In the genomic region with DNA sequence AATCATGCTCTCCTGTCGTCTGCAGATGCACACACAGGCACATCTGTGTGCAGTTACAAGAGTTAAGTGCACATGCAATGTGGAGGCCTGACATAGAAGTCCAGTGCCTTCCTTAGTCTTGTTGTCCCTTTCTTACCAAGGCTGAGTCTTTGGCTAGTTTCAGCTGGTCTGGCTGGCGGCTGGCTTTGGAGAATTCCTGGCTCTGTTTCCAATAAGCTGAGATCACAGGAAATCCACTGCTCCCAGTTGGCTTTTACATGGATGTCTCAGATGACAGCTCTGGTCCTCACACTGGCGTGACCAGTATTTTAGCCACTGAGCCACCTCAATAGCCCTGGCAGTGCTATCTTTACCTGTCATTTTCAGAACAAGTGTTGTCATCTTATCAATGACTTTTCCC, we compare ENCODE assay signal across 29 mouse cellular contexts.
DNase-seq lines count a peak whose midpoint lies in the region; ATAC-seq lines count a peak whose summit lies in the region.
"Had no signal": no experiment of that assay in that cellular context is flagged by ENCODE, and none has a peak within 500 bp of the region (broad histone marks: within the 10 kb centered on the region; RNA-seq: fewer than 3 reads in every experiment).

No protein-coding gene starts in this region.

- intact Hi-C loops in heart, postnatal 25 days (cut with DNase I), result no loop called here

- DNase-seq in heart, adult 18-20 months, result peak; percentile 49 to 55
- DNase-seq in adipocyte (ENCODE audit: low spot score), result peak; percentile 35
- DNase-seq in embryonic facial prominence, embryonic 10.5 days (ENCODE audit: low spot score), result peak; percentile 25
- DNase-seq in heart, postnatal 25 days (ENCODE audit: low spot score), result peak; percentile 19
- DNase-seq in layer of hippocampus, adult 9-11 months, result no peak
- no peak for DNase-seq in thymus, postnatal 36 days
- DNase-seq: adrenal gland, adult 8-10 months; B cell, adult 2 months; cerebellum, adult 2 months; cerebellum, postnatal 25 days; kidney, adult 18-20 months; kidney, postnatal 36 days; left cerebral cortex, postnatal 4 days; lung, embryonic 14.5 days; lung, postnatal 4 days; right cerebral cortex, adult 18-20 months; thymus, adult 18-20 months; thymus, postnatal 25 days had no signal

- H3K4me2 ChIP-seq in heart, embryonic 11.5 days, result no peak overlapping the region
- H3K4me2 ChIP-seq: embryonic facial prominence, embryonic 12.5 days; lung, embryonic 14.5 days; midbrain, embryonic 12.5 days; neural tube, embryonic 12.5 days had no signal

- no peaks in the 10 kb centered on the region for H3K4me1 ChIP-seq in heart, embryonic 11.5 days (ENCODE audit: control insufficient read depth, insufficient read depth, low read length)
- H3K4me1 ChIP-seq in embryonic facial prominence, embryonic 10.5 days, result peaks cover 6% of the 10 kb centered on the region
- H3K4me1 ChIP-seq: midbrain, embryonic 12.5 days; neural tube, embryonic 12.5 days had no signal

- H3K4me3 ChIP-seq in heart, embryonic 11.5 days (ENCODE audit: low read depth, low read length), result no peak overlapping the region
- H3K4me3 ChIP-seq in embryonic facial prominence, embryonic 10.5 days, result no peak overlapping the region
- H3K4me3 ChIP-seq: embryonic facial prominence, embryonic 12.5 days; layer of hippocampus, adult 2 months; megakaryocyte, embryonic 14.5 days; midbrain, embryonic 12.5 days; myocyte; neural tube, embryonic 12.5 days had no signal

- H3K27me3 ChIP-seq in heart, embryonic 11.5 days (ENCODE audit: control insufficient read depth, insufficient read depth, low read length), result no peaks in the 10 kb centered on the region
- no peaks in the 10 kb centered on the region for H3K27me3 ChIP-seq in embryonic facial prominence, embryonic 10.5 days (replicated peaks; ENCODE audit: low read depth, poor library complexity, severe bottlenecking)
- H3K27me3 ChIP-seq: embryonic facial prominence, embryonic 12.5 days; megakaryocyte, embryonic 14.5 days; midbrain, embryonic 12.5 days; neural tube, embryonic 12.5 days had no signal

- 81% methylated on average over 3 of the region's 3 CpGs for WGBS in heart, embryonic 11.5 days (ENCODE audit: insufficient replicate concordance)
- WGBS in embryonic facial prominence, embryonic 10.5 days, result 55% methylated on average over 3 of the region's 3 CpGs

- no peaks in the 10 kb centered on the region for H3K9me3 ChIP-seq in heart, embryonic 11.5 days (replicated peaks; ENCODE audit: control insufficient read depth, low read length)
- no peaks in the 10 kb centered on the region for H3K9me3 ChIP-seq in embryonic facial prominence, embryonic 10.5 days
- H3K9me3 ChIP-seq: embryonic facial prominence, embryonic 12.5 days; megakaryocyte, embryonic 14.5 days; midbrain, embryonic 12.5 days; neural tube, embryonic 12.5 days had no signal

- H3K36me3 ChIP-seq in heart, embryonic 11.5 days (ENCODE audit: control insufficient read depth, insufficient read depth, low read length), result peaks cover 2% of the 10 kb centered on the region; the same call in 1 of the 2 replicates
- H3K36me3 ChIP-seq in embryonic facial prominence, embryonic 10.5 days (replicated peaks), result peaks cover 46% of the 10 kb centered on the region
- H3K36me3 ChIP-seq: midbrain, embryonic 12.5 days; neural tube, embryonic 12.5 days had no signal

- H3K27ac ChIP-seq in heart, embryonic 11.5 days (ENCODE audit: low read depth, low read length), result no peak overlapping the region
- H3K27ac ChIP-seq in embryonic facial prominence, embryonic 10.5 days (replicated peaks), result peak overlapping the region; percentile 26; the same call in 1 of the 2 replicates
- H3K27ac ChIP-seq: embryonic facial prominence, embryonic 12.5 days; layer of hippocampus, adult 2 months; liver, embryonic 14.5 days; midbrain, embryonic 12.5 days; neural tube, embryonic 12.5 days; stomach, postnatal 0 days had no signal

- ATAC-seq in heart, embryonic 11.5 days (replicated peaks; ENCODE audit: insufficient number of reproducible peaks, low FRiP score, low TSS enrichment), result no peak
- ATAC-seq: forebrain, embryonic 16.5 days; hindbrain, embryonic 16.5 days had no signal

- no peak overlapping the region for H3K9ac ChIP-seq in heart, embryonic 11.5 days (ENCODE audit: low read depth, low read length)
- H3K9ac ChIP-seq: embryonic facial prominence, embryonic 12.5 days; liver, embryonic 14.5 days; lung, embryonic 14.5 days; midbrain, embryonic 12.5 days; neural tube, embryonic 12.5 days had no signal

Comparison
In these comparisons a context has a peak if more than half of its experiments do, and no peak if none do; other contexts are left out.
1. DNase-seq: peak in heart, adult 18-20 months (2 of 2), adipocyte (single experiment), embryonic facial prominence, embryonic 10.5 days (single experiment) and heart, postnatal 25 days (single experiment); none in layer of hippocampus, adult 9-11 months (single experiment) and thymus, postnatal 36 days (0 of 2).